Mouse (Mus musculus): ENCODE measurements around the gene Muc1.

The Muc1 gene

GRCm38 (mm10) chr3:89277281-89278021, 48.6 kb downstream of the Muc1 start:
- DNase-seq, result no peak

- DNase-seq, result no peak
Measured at GRCm38 (mm10) chr3:89278107-89278506, 49.2 kb downstream of the Muc1 start.

- no peak for DNase-seq
Measured at GRCm38 (mm10) chr3:89278643-89279042, 49.8 kb downstream of the Muc1 start.

- DNase-seq, result peak; percentile 84
Measured at GRCm38 (mm10) chr3:89279153-89279890, 50.5 kb downstream of the Muc1 start.

- no peak for DNase-seq
Measured at GRCm38 (mm10) chr3:89280050-89280605, 51.3 kb downstream of the Muc1 start.

- DNase-seq, result peak; percentile 50
Measured at GRCm38 (mm10) chr3:89280606-89281511, 52.0 kb downstream of the Muc1 start, which contains the start of gene Efna1. Efna1 (minus strand) TSS chr3:89281142.

- peak; percentile 77 for DNase-seq
Measured at GRCm38 (mm10) chr3:89281579-89282290, 52.9 kb downstream of the Muc1 start.

- DNase-seq, result no peak
Measured at GRCm38 (mm10) chr3:89282291-89282643, 53.4 kb downstream of the Muc1 start.

Data from cerebellum, adult 11 months (tissue).